Mouse (Mus musculus) kidney, adult 8-10 months (tissue): ENCODE results near the gene Ccdc85a.
"Not testable (repeated sequence)": the region's sequence is repeated elsewhere in the genome, so short reads cannot be mapped to it uniquely, and the experiment has no call there.

ENCODE experiments used
- DNase-seq, 2 experiments: peaks; one replicate each; pipeline ENCODE4 v3.0.0; 2022

Gene Ccdc85a

DNA sequence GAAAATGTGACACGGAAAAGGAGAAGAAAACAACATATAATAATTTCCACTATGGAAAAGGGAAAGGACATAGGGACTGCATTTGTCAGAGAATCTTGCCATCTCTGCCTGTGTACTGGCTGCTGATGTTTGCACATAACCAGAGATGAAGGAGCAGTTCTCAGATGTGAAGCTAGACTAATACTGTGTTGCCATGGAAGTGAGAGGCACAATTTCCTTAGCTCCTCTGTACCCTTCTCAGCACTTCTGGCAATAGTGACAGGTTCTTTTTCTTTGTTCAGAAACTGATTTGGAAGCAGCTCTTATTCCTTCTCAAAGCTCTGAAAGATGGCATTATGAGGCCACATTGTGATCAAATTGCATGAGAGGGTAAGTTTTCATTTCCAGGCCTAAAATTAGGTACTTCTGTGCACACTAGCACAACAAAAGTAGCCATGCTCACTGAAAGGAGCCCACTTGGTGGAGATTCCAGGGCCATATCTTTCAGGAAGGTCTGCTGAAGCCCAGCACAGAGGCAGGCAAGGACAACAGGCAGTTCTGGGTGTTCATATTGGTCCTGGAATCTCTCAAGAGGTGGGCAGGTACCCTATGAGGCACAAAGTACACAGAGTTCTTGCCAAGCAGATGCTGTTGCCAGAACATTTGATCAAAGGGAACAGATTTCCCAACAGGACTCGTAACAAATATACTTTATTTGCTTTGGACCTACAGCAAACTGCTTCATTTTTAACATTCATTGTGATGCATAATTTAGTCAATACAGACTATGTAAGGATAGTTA is 161.5 kb downstream of the Ccdc85a start:
- no peak for DNase-seq

DNA sequence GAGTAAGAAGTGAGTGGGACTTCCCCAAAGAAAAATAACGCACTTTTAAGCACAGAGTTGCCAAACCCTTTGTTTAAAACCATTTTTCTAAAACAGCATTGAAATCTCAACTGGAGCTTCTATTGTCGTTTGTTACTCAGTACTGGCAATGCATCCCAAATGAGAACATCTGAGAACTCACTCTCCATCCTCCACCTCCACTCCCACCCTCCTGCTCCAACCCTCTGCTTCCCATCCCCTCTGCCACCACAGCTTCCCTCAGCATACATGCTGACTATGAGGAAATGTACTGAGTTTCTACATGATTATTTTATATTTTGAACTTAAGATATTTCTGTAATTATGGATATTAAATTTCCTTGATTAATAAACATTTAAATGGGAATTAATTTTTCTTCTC is 168.3 kb downstream of the Ccdc85a start:
- no peak for DNase-seq

DNA sequence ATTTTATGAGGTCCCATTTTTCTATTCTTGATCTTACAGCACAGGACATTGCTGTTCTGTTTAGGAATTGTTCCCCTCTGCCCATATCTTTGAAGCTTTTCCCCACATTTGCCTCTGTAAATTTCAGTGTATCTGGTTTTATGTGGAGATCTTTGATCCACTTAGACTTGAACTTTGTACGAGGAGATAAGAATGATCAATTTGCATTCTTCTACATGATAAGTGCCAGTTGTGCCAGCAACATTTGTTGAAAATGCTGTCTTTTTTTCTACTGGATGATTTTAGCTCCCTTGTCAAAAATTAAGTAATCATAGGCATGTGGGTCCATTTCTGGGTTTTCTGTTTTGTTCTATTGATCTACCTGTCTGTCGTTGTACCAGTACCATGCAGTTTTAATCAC is 174.2 kb downstream of the Ccdc85a start:
- not testable (repeated sequence) for DNase-seq

DNA sequence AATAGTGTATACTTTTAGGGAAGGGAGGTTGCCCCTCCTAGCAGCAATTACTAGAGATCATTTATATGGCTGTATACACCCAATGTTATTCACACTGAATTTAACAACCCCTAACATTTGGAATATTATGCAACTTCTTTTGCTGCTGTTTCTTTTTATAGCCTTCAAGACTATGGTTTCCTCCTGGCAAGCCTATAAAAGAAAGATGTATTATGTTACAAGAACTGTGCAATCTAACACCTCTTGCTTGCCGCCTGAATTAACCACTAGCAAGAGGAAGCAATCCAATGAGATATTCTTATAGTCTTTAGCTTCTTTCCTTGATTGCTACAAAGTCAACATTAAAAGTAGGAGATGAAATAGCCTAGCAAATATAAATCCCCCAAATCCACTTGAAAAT is 187.0 kb downstream of the Ccdc85a start:
- DNase-seq: no peak

DNA sequence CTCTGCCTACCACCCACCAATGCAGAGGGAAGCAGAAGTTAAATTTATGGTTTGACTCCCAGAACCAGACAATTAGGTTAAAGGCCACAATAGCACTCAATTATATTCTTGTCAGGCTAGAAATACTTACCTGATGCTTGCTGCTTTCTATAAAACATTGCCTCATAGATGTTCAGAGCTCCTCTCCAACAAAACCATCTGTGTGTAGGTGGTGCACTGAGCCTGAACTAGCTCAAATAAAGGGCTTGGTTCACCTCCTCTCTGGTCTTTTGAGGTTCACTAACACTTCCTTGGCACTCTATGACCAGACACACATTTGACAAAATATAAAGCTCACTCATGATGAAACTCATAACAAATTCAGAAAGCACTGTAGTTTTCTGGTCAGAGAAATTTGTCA is 208.2 kb downstream of the Ccdc85a start:
- DNase-seq: no peak

DNA sequence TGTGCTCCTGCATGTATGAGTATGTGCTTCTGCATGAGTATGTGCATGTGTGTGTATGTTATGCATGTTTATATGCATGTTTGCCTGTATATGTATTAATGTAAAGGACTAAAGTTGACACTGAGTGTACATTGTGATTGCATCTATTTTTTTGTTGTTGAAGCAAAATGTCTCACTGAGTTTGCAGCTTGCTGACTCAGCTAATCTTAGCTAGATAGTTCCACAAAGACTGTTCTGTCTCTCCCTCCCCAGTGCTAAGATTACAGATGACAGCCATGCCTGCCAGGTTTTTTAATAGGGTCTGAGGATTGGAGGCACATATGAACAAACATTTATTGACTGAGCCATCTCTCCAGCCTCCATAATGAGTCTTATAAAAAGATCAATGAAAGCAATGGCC is 209.5 kb downstream of the Ccdc85a start:
- no peak for DNase-seq

DNA sequence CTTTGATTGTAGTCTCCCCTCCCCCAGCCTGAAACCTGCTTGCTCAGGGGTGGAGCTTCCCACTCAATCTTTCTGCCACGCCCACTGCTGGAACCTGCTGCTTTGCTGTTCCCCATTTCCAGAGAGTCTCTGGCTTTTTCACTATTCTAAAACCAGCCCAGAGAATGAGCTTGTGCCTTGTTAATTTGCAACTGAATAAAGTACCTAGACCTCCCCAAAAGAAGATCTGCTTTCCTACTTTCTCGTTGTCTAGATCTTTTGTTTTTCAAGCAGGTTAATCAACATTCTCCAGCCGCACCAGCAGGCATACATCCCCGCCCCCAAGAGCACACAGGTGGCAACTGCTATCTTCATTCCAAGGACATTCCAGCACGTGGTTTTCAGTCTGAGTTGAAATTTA is 212.7 kb downstream of the Ccdc85a start:
- DNase-seq: not testable (repeated sequence)

DNA sequence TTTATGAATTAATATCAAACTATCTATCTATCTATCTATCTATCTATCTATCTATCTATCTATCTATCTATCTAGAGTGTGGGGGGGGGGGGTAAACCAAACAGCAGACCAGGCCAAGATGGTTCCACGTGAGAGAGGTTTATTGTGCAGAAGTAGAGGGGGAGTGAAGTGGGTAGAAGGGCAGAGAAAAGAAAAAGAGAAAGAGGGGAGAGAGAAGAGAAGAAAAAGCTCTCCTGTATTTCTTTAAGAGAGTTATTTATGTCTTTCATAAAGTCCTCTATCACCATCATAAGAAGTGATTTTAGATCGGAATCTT is 218.2 kb downstream of the Ccdc85a start:
- DNase-seq: no peak

DNA sequence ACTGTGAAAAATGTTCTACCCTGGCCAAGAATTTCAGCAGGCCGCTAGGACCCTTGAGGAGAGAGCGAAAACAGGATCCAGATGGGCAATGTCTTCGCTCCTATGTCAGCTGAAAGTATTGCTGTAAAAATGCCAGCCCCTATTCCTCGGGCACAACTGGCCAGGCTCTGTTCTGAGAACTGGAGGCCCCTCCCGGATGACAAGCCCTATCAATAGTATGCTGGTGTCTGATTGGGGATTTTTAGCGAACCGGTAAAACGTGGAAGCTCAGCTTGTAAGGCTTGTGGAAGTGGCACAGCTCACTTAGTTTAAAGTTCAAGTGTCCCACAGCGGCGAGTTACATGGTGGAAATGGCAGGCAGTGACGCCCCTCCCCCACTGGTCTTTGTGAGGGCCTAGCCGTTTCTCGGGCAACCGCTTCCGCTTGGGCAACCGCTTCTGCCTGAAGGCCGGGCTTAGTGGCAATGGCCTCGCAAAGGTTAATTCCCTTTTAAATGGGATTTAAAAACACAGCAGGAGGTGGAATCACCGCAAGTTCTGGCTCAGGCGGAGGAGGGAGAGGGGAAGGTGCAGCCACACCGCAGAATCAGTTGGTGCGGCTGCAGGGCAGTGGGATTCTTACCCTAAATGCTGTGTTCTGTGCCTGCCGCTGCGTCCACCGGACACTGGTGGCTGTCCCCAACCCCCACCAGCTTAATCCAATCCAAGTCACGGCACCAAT is 218.8 kb downstream of the Ccdc85a start:
- DNase-seq: peak; percentile 65 to 85

DNA sequence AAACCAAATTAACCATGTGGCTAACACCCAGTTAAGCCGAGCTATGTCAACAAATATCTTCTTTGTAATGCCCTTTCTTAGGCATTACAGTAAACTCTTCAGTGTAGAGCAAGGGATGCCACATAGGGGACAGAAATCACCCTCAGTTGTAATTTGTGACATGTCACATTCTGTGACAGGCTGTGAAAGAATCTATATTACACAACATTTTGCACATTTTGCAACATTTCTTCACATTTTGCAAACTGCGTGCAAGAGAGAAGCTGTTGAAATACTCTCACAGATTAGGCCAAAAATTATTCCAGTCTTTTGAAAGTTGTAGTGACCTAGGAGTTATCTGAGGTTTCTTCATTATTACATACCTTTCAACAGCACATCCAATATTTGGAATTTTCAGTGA is 240.7 kb downstream of the Ccdc85a start:
- no peak for DNase-seq

DNA sequence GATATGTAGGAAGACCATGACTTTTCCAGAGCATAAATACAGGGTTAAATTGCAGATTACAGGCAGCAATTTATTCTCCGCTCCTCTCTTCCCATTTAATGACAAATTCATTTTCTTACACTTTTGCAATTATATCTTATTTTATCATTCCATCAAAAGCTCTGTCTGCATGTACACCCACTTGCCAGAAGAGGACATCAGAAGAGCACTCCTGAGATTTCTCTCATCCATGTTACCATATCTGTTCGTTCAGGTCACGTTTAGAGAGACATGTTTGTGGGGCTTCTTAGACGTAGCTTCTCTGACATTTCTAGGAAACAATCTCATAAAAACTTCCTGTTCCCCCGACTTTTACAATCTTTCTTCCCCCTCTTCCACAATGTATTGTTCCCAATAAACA is 242.2 kb downstream of the Ccdc85a start:
- no peak for DNase-seq

DNA sequence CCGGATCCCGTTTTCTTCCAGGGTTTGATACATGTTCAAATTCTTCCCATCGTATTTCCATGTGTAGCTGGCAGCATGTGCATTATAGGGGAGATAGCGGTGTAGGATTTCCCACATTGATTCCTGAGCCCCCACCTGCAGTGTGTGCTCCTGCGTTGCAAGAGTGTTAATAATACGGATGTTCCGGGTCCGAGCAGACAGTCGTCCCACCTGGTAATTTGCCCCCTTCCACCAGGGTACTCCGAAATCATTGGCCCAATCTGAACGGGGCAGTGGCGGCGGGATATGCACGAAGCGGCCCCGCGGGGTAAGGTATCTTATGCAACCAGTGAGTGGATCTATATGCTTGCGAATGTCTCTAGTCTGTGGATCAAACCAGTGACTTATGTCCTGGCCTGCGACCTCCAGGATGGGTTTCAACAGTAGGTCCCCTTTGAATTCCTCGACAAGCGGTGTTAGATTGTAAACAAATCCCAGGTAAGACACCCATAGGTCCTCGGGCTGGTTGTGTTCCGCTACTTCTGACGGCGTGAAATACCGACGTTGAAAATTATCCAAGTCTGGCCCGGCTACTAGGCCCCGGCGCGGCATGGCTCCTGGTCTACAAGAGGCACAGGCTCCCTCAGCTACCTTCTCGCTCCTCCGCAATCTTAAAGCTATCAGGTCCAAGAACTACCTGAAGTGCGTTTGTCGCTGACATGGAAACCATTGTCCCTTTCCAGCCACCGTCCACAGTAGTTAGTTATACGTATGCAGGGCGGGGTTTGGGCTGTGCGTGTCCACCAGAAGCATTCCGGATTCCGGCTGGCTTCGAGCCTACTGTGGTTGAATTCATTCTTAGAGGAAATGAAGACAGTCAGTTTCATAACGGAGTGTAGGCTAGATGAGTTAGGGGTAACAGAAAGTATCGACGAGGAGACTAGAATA is 244.6 kb downstream of the Ccdc85a start, which contains the start of gene Gm6685:
Gene Gm6685, minus strand, starts transcription at position 644 of the 927 bp plus-strand sequence.
- DNase-seq: peak in 1 of 2 experiments; percentile 2
